Mouse (Mus musculus): ENCODE results near the gene Gusb.

GRCm38 (mm10) chr5:130021361-130021966 is 18.6 kb upstream of the Gusb start:
- TF ChIP-seq CTCF (IDR thresholded peaks at IDR 0.05; ENCODE audit: extremely low read depth, insufficient read depth, insufficient read length, insufficient replicate concordance) (no peak), POLR2A (IDR thresholded peaks at IDR 0.05; ENCODE audit: low read depth, low read length) (no peak)

Measured in spleen, adult 2 months (tissue).